Mouse (Mus musculus) thymus, adult 18-20 months (tissue): Measurements from ENCODE around the gene Olfr31.

Experiments used
- DNase-seq, 2 experiments: peaks; one replicate each; pipeline ENCODE4 v3.0.0; 2022; ENCODE audit warnings: mixed read lengths in 2 of 2

Olfr31 gene

DNA sequence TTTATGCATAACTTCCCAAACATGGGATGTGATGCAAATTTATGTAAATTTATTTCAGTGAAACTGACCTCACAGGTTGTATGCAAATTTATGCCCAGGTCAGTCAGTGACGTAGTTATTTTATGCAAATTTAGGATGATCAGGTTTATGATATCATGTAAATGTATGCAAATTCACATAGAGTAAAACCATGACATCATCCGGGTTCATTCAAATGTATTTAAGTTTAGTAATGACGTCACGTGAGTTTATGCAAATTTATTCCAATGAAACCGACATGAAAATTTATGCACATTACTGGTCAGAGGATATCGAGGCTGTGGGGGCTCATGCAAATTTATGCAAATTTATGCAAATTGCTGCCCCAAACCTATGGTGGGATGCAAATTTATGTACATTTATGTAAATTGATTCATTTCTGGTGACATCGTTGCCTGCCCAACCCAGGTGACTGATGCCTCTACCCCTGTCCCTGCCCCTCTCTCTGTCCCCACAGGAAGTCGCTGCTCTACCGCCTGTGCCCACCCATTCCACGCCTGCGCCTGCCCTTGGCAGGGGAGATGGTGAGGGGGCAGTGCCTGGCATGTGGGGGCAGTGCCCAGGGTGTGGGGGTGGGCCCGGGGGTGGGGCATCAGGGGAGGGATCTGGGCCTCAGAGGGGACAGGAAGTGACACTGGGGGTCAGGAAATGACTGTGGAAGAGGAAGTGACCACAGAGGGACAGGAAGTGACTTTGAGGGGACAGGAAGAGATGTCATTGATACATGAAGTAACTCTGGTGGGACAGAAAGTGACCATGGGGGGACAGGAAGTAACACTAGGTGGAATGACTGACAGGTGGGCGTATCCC is 32.1 kb downstream of the Olfr31 start:
- DNase-seq, result peak in 1 of 2 experiments; percentile 3

DNA sequence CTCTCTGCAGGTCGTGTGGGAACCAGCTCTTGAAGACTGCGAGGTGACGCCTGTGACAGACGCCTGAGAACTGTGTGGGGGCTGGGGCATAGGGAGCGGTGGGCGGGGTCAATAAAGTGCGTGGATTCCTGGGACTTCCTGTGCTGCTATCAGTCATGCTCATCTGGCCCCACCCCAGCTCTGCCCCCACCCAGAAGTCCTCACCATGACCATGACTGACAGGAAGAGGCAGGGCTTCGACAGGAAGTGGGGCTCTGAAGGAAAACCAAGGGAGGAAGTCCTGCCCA is 32.7 kb downstream of the Olfr31 start:
- no peak for DNase-seq
